Mouse (Mus musculus) CH12.LX (cell line): ENCODE results near the gene Anapc15-ps. TPM values are rescaled to one million over a fixed set of nuclear protein-coding genes. Genes with fewer than 3 reads are reported as not detected.

Source experiments
- DNase-seq: peaks from one replicate; pipeline ENCODE4 v3.0.0-alpha.2; 2013; ENCODE audit errors: extremely low read depth
- H3K27ac ChIP-seq: 2 replicates; pipeline ENCODE4 v1.5.1; 2012; ENCODE audit warnings: low read depth, mild to moderate bottlenecking, control low read depth, moderate library complexity; ENCODE audit not compliant: insufficient read depth
- H3K27me3 ChIP-seq: replicated peaks from 2 replicates; pipeline ENCODE3; 2012; ENCODE audit warnings: inconsistent platforms
- H3K36me3 ChIP-seq, 2 experiments: replicated peaks in 1 of 2; 2 replicates each; pipeline versions ENCODE3 to v1.6.1; 2012; ENCODE audit warnings: inconsistent platforms in 1 of 2, low read length in 1 of 2, mild to moderate bottlenecking in 1 of 2, mixed read lengths in 1 of 2, moderate library complexity in 1 of 2; ENCODE audit not compliant: control insufficient read depth in 1 of 2, insufficient read depth in 1 of 2
- H3K4me1 ChIP-seq, 2 experiments: 2 replicates each; pipeline ENCODE4 v1.6.1; 2012; ENCODE audit warnings: inconsistent platforms in 1 of 2, moderate library complexity in 1 of 2; ENCODE audit not compliant: insufficient read depth in 2 of 2, control insufficient read depth in 1 of 2
- H3K4me2 ChIP-seq: 2 replicates; pipeline ENCODE4 v1.6.1; 2012; ENCODE audit warnings: low read depth, mild to moderate bottlenecking, control low read depth; ENCODE audit not compliant: poor library complexity, insufficient read depth, severe bottlenecking
- H3K4me3 ChIP-seq, 3 experiments: fragments of 150-350 bp in 1 of 3; sonication (generic) in 1 of 3; replicated peaks in 1 of 3; 2 replicates each; pipeline versions ENCODE3 to v1.5.1; 2011 to 2012; ENCODE audit warnings: low read depth in 2 of 3, low read length in 2 of 3, mild to moderate bottlenecking in 2 of 3, moderate library complexity in 2 of 3, control low read depth in 1 of 3, improper control_type of control experiment in 1 of 3, inconsistent platforms in 1 of 3, mixed read lengths in 1 of 3; ENCODE audit not compliant: poor library complexity in 1 of 3
- H3K79me2 ChIP-seq: replicated peaks from 2 replicates; pipeline ENCODE4 v1.6.1; 2012; ENCODE audit warnings: mild to moderate bottlenecking, moderate library complexity; ENCODE audit not compliant: control insufficient read depth, poor library complexity, insufficient read depth, severe bottlenecking; ENCODE audit errors: extremely low read depth
- H3K9ac ChIP-seq: 2 replicates; pipeline ENCODE4 v1.6.1; 2012; ENCODE audit warnings: low read depth, mild to moderate bottlenecking, control low read depth, moderate library complexity; ENCODE audit not compliant: insufficient read depth
- H3K9me3 ChIP-seq: replicated peaks from 2 replicates; pipeline ENCODE3; 2012; ENCODE audit warnings: low read length, inconsistent platforms, mixed read lengths
- BHLHE40 ChIP-seq: IDR thresholded peaks from 2 replicates; pipeline ENCODE4 v1.6.1; 2011; ENCODE audit warnings: mild to moderate bottlenecking, low read depth, low read length, improper control_type of control experiment
- CHD2 ChIP-seq: IDR thresholded peaks from 2 replicates; pipeline ENCODE4 v1.6.1; 2011; ENCODE audit warnings: low read length, improper control_type of control experiment
- E2F4 ChIP-seq: IDR thresholded peaks from 2 replicates; pipeline ENCODE4 v1.6.1; 2011; ENCODE audit warnings: low read depth, low read length, improper control_type of control experiment; ENCODE audit not compliant: insufficient replicate concordance
- ELF1 ChIP-seq: IDR thresholded peaks from 2 replicates; pipeline ENCODE4 v1.6.1; 2014; ENCODE audit warnings: low read depth, mild to moderate bottlenecking, inconsistent platforms, low read length, improper control_type of control experiment
- ETS1 ChIP-seq: conservative IDR thresholded peaks from 2 replicates; pipeline ENCODE4 v1.6.1; 2012; ENCODE audit warnings: low read depth, mild to moderate bottlenecking, inconsistent platforms, low read length, improper control_type of control experiment, moderate library complexity
- GABPA ChIP-seq: IDR thresholded peaks from 2 replicates; pipeline ENCODE4 v1.6.1; 2012; ENCODE audit warnings: low read depth, low read length, improper control_type of control experiment, inconsistent platforms; ENCODE audit not compliant: insufficient replicate concordance
- HCFC1 ChIP-seq: IDR thresholded peaks from 2 replicates; pipeline ENCODE4 v1.6.1; 2012; ENCODE audit warnings: low read depth, mild to moderate bottlenecking, inconsistent platforms, low read length, improper control_type of control experiment
- IRF4 ChIP-seq: IDR thresholded peaks from 2 replicates; pipeline ENCODE4 v1.6.1; 2014; ENCODE audit warnings: low read depth, mild to moderate bottlenecking, inconsistent platforms, low read length, improper control_type of control experiment
- JUND ChIP-seq: conservative IDR thresholded peaks from 2 replicates; pipeline ENCODE4 v1.6.1; 2011; ENCODE audit warnings: low read depth, low read length, improper control_type of control experiment
- MAX ChIP-seq: IDR thresholded peaks from 2 replicates; pipeline ENCODE4 v1.6.1; 2011; ENCODE audit warnings: low read length, improper control_type of control experiment
- MAZ ChIP-seq: IDR thresholded peaks from 2 replicates; pipeline ENCODE4 v1.6.1; 2012; ENCODE audit warnings: low read depth, mild to moderate bottlenecking, inconsistent platforms, low read length, improper control_type of control experiment, moderate library complexity
- MEF2A ChIP-seq: IDR thresholded peaks from 2 replicates; pipeline ENCODE4 v1.6.1; 2014; ENCODE audit warnings: low read depth, mild to moderate bottlenecking, inconsistent platforms, low read length, improper control_type of control experiment, borderline replicate concordance
- NELFE ChIP-seq: IDR thresholded peaks from 2 replicates; pipeline ENCODE4 v1.6.1; 2011; ENCODE audit warnings: low read depth, low read length, improper control_type of control experiment
- PAX5 ChIP-seq: IDR thresholded peaks from 2 replicates; pipeline ENCODE4 v1.6.1; 2012; ENCODE audit warnings: low read length, inconsistent platforms, mixed read lengths
- RAD21 ChIP-seq: IDR thresholded peaks from 2 replicates; pipeline ENCODE4 v1.6.1; 2011; ENCODE audit warnings: low read depth, mild to moderate bottlenecking, low read length, improper control_type of control experiment, moderate library complexity
- RCOR1 ChIP-seq: conservative IDR thresholded peaks from 2 replicates; pipeline ENCODE4 v1.6.1; 2012; ENCODE audit warnings: low read depth, mild to moderate bottlenecking, inconsistent platforms, low read length, improper control_type of control experiment
- SIN3A ChIP-seq: IDR thresholded peaks from 2 replicates; pipeline ENCODE4 v1.6.1; 2012; ENCODE audit warnings: low read length, improper control_type of control experiment, inconsistent platforms
- SMC3 ChIP-seq: IDR thresholded peaks from 2 replicates; pipeline ENCODE4 v1.6.1; 2011; ENCODE audit warnings: low read depth, low read length, improper control_type of control experiment
- TCF12 ChIP-seq: IDR thresholded peaks from 2 replicates; pipeline ENCODE4 v1.6.1; 2014; ENCODE audit warnings: low read depth, mild to moderate bottlenecking, inconsistent platforms, low read length, improper control_type of control experiment
- UBTF ChIP-seq: IDR thresholded peaks from 2 replicates; pipeline ENCODE4 v1.6.1; 2012; ENCODE audit warnings: low read depth, mild to moderate bottlenecking, inconsistent platforms, low read length, improper control_type of control experiment, moderate library complexity
- USF2 ChIP-seq: conservative IDR thresholded peaks from 2 replicates; pipeline ENCODE4 v1.6.1; 2011; ENCODE audit warnings: low read depth, low read length, improper control_type of control experiment
- ZC3H11A ChIP-seq: IDR thresholded peaks from 2 replicates; pipeline ENCODE4 v1.6.1; 2012; ENCODE audit warnings: low read depth, mild to moderate bottlenecking, inconsistent platforms, low read length, improper control_type of control experiment
- ZMIZ1 ChIP-seq: IDR thresholded peaks from 2 replicates; pipeline ENCODE4 v1.6.1; 2012; ENCODE audit warnings: low read depth, mild to moderate bottlenecking, inconsistent platforms, low read length, improper control_type of control experiment
- dilution Hi-C: fragments of 300-500 bp; cut with MboI; formaldehyde crosslinking; loops from 2 replicates; pipeline ENCODE4 v1.14.3; 2020; ENCODE audit warnings: low sequenced_read_pairs; ENCODE audit not compliant: extremely low pct_unique_long_range_greater_than_20kb, extremely low pct_ligation_motif_present
- in situ Hi-C: fragments of 300-500 bp; cut with MboI; formaldehyde crosslinking; loops from 3 replicates; pipeline ENCODE4 v1.14.3; 2019; ENCODE audit warnings: low sequenced_read_pairs, low pct_ligation_motif_present, low pct_unique_long_range_greater_than_20kb, mixed read lengths
- polyA plus RNA-seq: library from polyadenylated mRNA; unstranded; fragments of >175 nt; gene quantifications from 2 replicates; pipeline ENCODE4 v1.2.1, GENCODE M21; 2012; ENCODE audit warnings: low read depth; ENCODE audit not compliant: insufficient read length
- total RNA-seq, 2 experiments: library from RNA; depleted of rRNA; stranded (reverse); fragments of 300-350 nt in 1 of 2; fragments of >200 nt in 1 of 2; gene quantifications; 2 replicates each; pipeline ENCODE4 v1.2.3; 2012 to 2014

Gene Anapc15-ps
- total and polyA plus RNA-seq, 3 experiments: 2.8 TPM; not detected in 2

GRCm38 (mm10) chr10:95639429-95639828 is 33.8 kb downstream of the Anapc15-ps start:
- in situ Hi-C loops: no loop called here
- Histone ChIP-seq H3K27me3 (no peaks in the 10 kb centered on the region), H3K4me1 (peaks cover 0 to 13% of the 10 kb centered on the region in 2 experiments; a peak in 2 of 4 replicates), H3K36me3 (no peaks in the 10 kb centered on the region), H3K79me2 (no peaks in the 10 kb centered on the region), H3K9ac (no peak overlapping the region), H3K4me2 (no peak overlapping the region), H3K9me3 (no peaks in the 10 kb centered on the region), H3K4me3 (no peak overlapping the region)
- dilution Hi-C loops: no loop called here
- DNase-seq: no peak
- TF ChIP-seq UBTF (no peak), RAD21 (no peak), ZC3H11A (no peak), ELF1 (no peak), MAX (no peak), ZMIZ1 (no peak), BHLHE40 (no peak), IRF4 (no peak), RCOR1 (no peak), SMC3 (no peak), TCF12 (no peak), SIN3A (no peak), NELFE (no peak), ETS1 (no peak)
- TF ChIP-seq, all 38 proteins: peak for 0
- H3K27ac ChIP-seq: no peak overlapping the region

DNA sequence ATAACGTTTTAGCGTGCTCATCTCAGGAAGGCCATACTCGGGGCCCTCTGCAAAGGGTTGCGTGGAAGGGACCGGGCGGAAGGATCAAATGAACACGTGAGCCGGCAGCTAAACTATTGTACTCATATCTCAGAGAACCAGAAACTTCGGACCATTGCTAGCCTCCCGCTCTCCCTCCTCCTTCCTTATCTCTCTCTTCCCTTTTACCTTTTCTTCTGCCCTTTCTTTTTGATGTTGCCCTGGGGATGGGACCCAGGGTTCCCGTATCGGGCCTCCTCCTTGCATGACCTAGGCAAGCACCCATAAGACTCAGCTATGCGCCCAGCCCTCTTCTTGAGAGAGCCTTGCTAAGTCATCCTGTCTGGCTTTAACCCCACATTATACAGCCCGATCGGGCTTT is 38.5 kb downstream of the Anapc15-ps start:
- H3K36me3 ChIP-seq: no peaks in the 10 kb centered on the region
- no peaks in the 10 kb centered on the region for H3K79me2 ChIP-seq
- TF ChIP-seq MAX (no peak), PAX5 (no peak), HCFC1 (no peak), E2F4 (no peak), GABPA (no peak), MEF2A (no peak), USF2 (no peak), MAZ (no peak), ZC3H11A (no peak), IRF4 (no peak), SMC3 (no peak), JUND (no peak), CHD2 (no peak), RAD21 (no peak)
- dilution Hi-C loops (no loop called here), in situ Hi-C loops (no loop called here)
- H3K9me3 ChIP-seq: no peaks in the 10 kb centered on the region
- H3K27me3 ChIP-seq: no peaks in the 10 kb centered on the region
- H3K4me3 ChIP-seq: no peak overlapping the region
- no peak for DNase-seq
- H3K4me2 ChIP-seq: no peak overlapping the region
- no peak overlapping the region for H3K9ac ChIP-seq
- H3K4me1 ChIP-seq: peaks cover 0 to 3% of the 10 kb centered on the region in 2 experiments; a peak in 1 of 4 replicates
- no peak overlapping the region for H3K27ac ChIP-seq
